Mouse (Mus musculus): ENCODE data around the gene Chchd1. TPM values are rescaled to one million over a fixed set of nuclear protein-coding genes. Genes with fewer than 3 reads are reported as not detected.

Chchd1 gene
- polyA plus RNA-seq, 1 experiment from 2014 or later, result 247 TPM

DNA sequence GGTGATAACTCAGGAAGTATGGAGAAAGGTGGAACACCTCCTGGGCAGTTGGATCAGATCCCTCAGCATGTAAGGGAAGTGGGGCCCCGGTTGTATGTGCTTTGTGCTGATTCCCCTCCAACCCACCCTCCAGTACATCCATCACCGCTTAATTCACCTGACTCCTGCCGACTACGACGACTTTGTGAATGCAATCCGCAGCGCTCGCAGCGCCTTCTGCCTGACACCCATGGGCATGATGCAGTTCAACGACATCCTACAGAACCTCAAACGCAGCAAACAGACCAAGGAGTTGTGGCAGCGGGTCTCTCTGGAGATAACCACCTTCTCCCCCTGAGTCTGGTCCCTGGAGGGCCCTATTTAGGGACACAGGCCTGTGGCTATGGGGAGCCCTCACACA is 20.2 kb downstream of the Chchd1 start:
- no peak for ATAC-seq (replicated peaks; ENCODE audit: low FRiP score)
- H3K27ac ChIP-seq (ENCODE audit: low read depth, low read length), result no peak overlapping the region
- WGBS, result 91% methylated on average over 12 of the region's 12 CpGs
- no peak overlapping the region for H3K4me3 ChIP-seq (ENCODE audit: low read depth, low read length)
- H3K9me3 ChIP-seq (ENCODE audit: control insufficient read depth, low read length), result no peaks in the 10 kb centered on the region
- DNase-seq (ENCODE audit: low spot score), result no peak
- peaks cover 61% of the 10 kb centered on the region for H3K36me3 ChIP-seq (ENCODE audit: control insufficient read depth, insufficient read depth, low read length)
- H3K4me2 ChIP-seq, result no peak overlapping the region
- H3K4me1 ChIP-seq (replicated peaks; ENCODE audit: control insufficient read depth, insufficient read depth, low read length), result peaks cover 18% of the 10 kb centered on the region
- no peaks in the 10 kb centered on the region for H3K27me3 ChIP-seq (replicated peaks; ENCODE audit: control insufficient read depth, insufficient read depth, low read length)
- no peak overlapping the region for H3K9ac ChIP-seq (ENCODE audit: low read depth, low read length)

DNA sequence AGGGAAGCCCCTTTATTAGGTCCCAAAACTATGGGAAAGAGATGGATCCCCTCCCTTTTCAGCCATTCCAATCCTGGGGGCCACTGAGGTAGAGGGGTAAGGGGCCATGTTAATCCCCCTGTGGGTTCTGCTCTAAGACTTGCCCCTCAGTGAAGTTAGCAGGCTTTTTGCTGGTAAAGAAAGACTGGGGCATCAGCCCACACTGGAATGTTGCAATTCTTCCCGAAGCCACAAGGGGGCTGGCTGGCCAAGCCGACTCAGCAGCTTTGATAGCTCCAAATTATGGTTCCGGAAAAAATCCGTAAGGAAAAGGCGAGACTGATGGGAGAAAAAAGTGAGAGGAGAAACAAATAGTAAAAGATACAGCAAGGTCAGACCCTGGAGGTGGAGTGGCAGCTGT is 21.2 kb downstream of the Chchd1 start:
- ATAC-seq (replicated peaks; ENCODE audit: low FRiP score) (no peak), DNase-seq (ENCODE audit: low spot score) (no peak)
- H3K9ac ChIP-seq (ENCODE audit: low read depth, low read length), result no peak overlapping the region
- 43% methylated on average over 5 of the region's 5 CpGs for WGBS
- H3K27ac ChIP-seq (ENCODE audit: low read depth, low read length), result no peak overlapping the region
- H3K27me3 ChIP-seq (replicated peaks; ENCODE audit: control insufficient read depth, insufficient read depth, low read length), result no peaks in the 10 kb centered on the region
- peaks cover 18% of the 10 kb centered on the region for H3K4me1 ChIP-seq (replicated peaks; ENCODE audit: control insufficient read depth, insufficient read depth, low read length)
- peaks cover 64% of the 10 kb centered on the region for H3K36me3 ChIP-seq (ENCODE audit: control insufficient read depth, insufficient read depth, low read length)
- H3K4me2 ChIP-seq, result no peak overlapping the region
- no peak overlapping the region for H3K4me3 ChIP-seq (ENCODE audit: low read depth, low read length)
- no peaks in the 10 kb centered on the region for H3K9me3 ChIP-seq (ENCODE audit: control insufficient read depth, low read length)

GRCm38 (mm10) chr14:20725660-20726339 is 23.0 kb downstream of the Chchd1 start:
- H3K9me3 ChIP-seq (ENCODE audit: control insufficient read depth, low read length), result no peaks in the 10 kb centered on the region
- H3K4me3 ChIP-seq (ENCODE audit: low read depth, low read length), result peak overlapping the region; percentile 4; the same call in 1 of the 2 replicates
- peak overlapping the region; percentile 55 for H3K4me2 ChIP-seq
- 45% methylated on average over 6 of the region's 6 CpGs for WGBS
- peaks cover 66% of the 10 kb centered on the region for H3K36me3 ChIP-seq (ENCODE audit: control insufficient read depth, insufficient read depth, low read length)
- DNase-seq (ENCODE audit: low spot score), result no peak
- peak overlapping the region; percentile 75 for H3K27ac ChIP-seq (ENCODE audit: low read depth, low read length)
- peaks cover 20% of the 10 kb centered on the region for H3K4me1 ChIP-seq (replicated peaks; ENCODE audit: control insufficient read depth, insufficient read depth, low read length)
- peak; percentile 87 for ATAC-seq (replicated peaks; ENCODE audit: low FRiP score)
- H3K9ac ChIP-seq (ENCODE audit: low read depth, low read length), result peak overlapping the region; percentile 39
- H3K27me3 ChIP-seq (replicated peaks; ENCODE audit: control insufficient read depth, insufficient read depth, low read length), result no peaks in the 10 kb centered on the region

DNA sequence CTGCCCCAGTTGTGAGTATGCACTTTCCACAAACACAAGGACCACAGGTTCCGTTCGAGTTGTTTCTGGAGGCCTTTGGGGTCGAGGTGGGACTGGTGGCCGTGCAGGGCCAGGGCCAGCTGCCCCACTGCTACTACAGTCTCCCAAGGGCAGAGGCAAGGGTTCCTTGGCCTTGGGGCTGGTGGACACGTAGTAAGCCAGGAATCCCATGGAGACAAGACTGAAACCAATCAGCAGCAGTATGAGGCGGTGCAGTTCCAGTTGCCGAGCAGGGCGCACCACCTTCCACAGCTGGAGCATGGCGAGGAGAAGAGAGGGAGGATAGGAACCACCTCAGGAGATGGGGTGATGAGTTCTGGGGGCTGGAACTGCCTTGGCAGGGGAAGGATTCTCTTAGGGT is 27.1 kb downstream of the Chchd1 start:
- DNase-seq (ENCODE audit: low spot score), result no peak
- no peak overlapping the region for H3K9ac ChIP-seq (ENCODE audit: low read depth, low read length)
- ATAC-seq (replicated peaks; ENCODE audit: low FRiP score), result no peak
- no peak overlapping the region for H3K4me2 ChIP-seq
- peaks cover 32% of the 10 kb centered on the region for H3K36me3 ChIP-seq (ENCODE audit: control insufficient read depth, insufficient read depth, low read length)
- WGBS, result 89% methylated on average over 9 of the region's 9 CpGs
- H3K9me3 ChIP-seq (ENCODE audit: control insufficient read depth, low read length), result no peaks in the 10 kb centered on the region
- H3K27me3 ChIP-seq (replicated peaks; ENCODE audit: control insufficient read depth, insufficient read depth, low read length), result no peaks in the 10 kb centered on the region
- H3K27ac ChIP-seq (ENCODE audit: low read depth, low read length), result no peak overlapping the region
- H3K4me3 ChIP-seq (ENCODE audit: low read depth, low read length), result no peak overlapping the region
- peaks cover 30% of the 10 kb centered on the region for H3K4me1 ChIP-seq (replicated peaks; ENCODE audit: control insufficient read depth, insufficient read depth, low read length)

DNA sequence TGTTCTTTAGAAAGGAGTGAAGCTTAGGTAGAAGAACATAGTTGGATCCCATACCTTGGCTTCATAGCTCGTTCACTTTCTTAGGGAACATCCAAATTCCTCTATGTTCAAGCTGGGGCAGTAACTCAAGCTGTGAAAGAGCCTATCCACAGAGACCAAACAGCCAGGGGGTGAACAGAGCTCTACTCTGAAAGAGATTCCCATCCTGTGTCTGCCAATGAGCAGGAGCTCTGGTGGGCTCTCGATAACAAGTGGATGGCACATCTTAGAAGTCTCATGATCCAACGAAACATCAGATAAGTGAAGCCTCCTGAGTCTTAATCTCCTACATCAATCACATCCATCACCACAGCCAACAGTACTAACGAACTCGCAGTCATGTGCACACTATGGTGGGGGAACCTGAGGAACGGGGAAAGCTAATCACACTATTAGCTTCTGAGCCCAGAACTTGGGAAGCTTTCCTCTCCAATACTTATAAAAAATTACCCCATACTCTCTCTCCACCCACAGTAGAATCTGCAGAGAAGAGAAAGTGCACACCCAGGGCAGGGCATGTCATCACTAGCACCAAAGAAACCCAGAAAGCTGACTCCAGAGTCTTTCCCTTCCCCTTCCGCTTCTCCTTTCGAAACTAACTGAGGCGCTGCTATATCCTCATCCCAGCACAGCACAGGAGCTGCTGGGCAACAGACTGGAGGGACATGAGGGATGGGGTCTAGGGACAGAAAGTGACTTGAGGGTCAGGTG is 28.2 kb downstream of the Chchd1 start:
- peaks cover 30% of the 10 kb centered on the region for H3K4me1 ChIP-seq (replicated peaks; ENCODE audit: control insufficient read depth, insufficient read depth, low read length)
- peak overlapping the region; percentile 13; the same call in 1 of the 2 replicates for H3K4me2 ChIP-seq
- ATAC-seq (replicated peaks; ENCODE audit: low FRiP score) (no peak), DNase-seq (ENCODE audit: low spot score) (no peak)
- 0 out of 2 replicates have a peak overlapping the region, but pooled peaks have one; percentile 19 for H3K27ac ChIP-seq (ENCODE audit: low read depth, low read length)
- WGBS, result 81% methylated on average over 9 of the region's 9 CpGs
- H3K27me3 ChIP-seq (replicated peaks; ENCODE audit: control insufficient read depth, insufficient read depth, low read length), result no peaks in the 10 kb centered on the region
- no peaks in the 10 kb centered on the region for H3K9me3 ChIP-seq (ENCODE audit: control insufficient read depth, low read length)
- peaks cover 33% of the 10 kb centered on the region for H3K36me3 ChIP-seq (ENCODE audit: control insufficient read depth, insufficient read depth, low read length)
- no peak overlapping the region for H3K9ac ChIP-seq (ENCODE audit: low read depth, low read length)
- no peak overlapping the region for H3K4me3 ChIP-seq (ENCODE audit: low read depth, low read length)

DNA sequence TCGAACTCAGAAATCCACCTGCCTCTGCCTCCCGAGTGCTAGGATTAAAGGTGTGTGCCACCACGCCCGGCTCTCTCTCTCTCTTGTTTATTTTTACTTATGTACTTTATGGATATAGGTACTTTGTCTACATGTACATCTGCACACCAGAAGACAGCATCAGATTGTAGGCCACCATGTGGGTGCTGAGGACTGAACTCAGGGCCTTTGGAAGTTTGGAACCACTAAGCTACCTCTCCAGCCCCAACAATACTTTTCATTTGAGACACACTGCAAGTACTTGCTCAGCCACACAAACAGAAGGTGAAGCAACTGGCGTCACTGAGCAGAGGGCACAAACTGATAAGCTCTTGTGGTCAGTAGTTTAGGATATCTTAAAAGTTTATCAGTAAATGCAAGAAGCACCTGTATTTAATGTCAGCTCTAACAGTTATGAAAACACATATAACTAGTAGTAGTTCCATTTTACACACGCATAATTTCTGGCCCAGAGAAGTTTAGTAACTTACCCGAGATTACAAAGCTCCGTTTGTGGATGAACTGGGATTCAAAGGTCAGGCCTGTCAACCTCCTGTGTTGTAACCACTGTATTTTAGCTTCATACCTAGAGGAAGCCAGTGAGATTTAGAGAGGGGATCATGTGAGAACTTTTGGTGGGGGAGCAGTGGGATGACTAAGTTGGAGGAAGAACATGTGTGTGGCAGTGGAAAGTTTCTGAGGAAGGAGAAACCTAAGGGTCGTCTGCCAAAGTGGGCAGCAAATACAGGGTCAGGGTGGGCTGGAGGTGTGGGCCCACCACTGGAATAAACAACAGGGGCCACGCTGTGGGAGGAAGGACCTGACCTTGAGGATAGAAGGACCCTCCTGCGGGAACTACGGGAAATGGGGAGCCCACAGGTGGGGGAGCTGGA is 30.5 kb downstream of the Chchd1 start:
- WGBS, result 30% methylated on average over 12 of the region's 12 CpGs
- Histone ChIP-seq H3K4me2 (peak overlapping the region; percentile 96), H3K36me3 (ENCODE audit: control insufficient read depth, insufficient read depth, low read length) (peaks cover 23% of the 10 kb centered on the region), H3K27me3 (replicated peaks; ENCODE audit: control insufficient read depth, insufficient read depth, low read length) (no peaks in the 10 kb centered on the region), H3K9me3 (ENCODE audit: control insufficient read depth, low read length) (no peaks in the 10 kb centered on the region), H3K9ac (ENCODE audit: low read depth, low read length) (peak overlapping the region; percentile 97), H3K27ac (ENCODE audit: low read depth, low read length) (peak overlapping the region; percentile 97), H3K4me1 (replicated peaks; ENCODE audit: control insufficient read depth, insufficient read depth, low read length) (peaks cover 33% of the 10 kb centered on the region), H3K4me3 (ENCODE audit: low read depth, low read length) (peak overlapping the region; percentile 95)
- peak; percentile 56 for ATAC-seq (replicated peaks; ENCODE audit: low FRiP score)
- DNase-seq (ENCODE audit: low spot score), result peak; percentile 57

DNA sequence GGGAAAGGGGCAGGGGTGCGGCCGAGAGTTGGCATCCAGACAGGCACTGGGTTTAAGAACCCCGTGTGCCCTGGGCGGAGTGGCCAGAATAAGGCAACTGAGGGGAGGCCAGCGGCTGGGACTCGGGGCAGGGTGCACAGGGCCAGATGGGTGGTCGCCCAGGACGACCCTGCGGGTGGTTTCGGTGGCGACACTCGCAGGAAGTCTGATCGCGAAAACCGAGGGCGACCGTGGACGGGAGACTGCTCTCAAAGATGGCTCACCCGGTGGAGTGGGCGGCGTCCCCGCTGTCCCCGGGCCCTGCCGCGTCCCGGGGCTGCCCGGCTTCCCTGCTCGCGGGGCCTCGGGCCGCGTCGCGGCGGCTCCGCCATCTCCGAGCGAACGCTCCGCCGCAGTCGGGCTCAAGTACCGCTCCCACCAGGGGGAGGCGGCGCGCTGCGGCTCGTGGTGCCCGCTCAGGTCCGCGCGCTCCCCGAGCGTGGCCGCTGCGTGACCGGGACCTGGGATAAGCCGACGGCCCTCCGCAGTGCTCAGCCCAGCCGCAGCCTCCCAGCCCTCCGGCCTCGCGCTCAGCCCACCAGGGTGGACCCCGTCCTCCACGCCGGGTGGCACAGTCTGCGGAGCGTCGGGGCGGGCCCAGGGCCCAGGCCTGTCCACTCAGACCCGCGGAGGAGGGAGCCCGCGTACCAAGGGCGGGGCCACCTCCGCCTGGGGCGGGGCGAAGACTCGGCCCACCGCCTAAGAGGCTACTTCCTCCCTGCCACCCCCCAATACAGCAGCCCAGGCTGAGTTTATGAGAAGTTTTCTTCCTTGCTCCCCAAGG is 31.4 kb downstream of the Chchd1 start, which contains the start of gene Ndst2:
Gene Ndst2, minus strand, starts transcription at position 611 of the 823 bp plus-strand sequence.
- Histone ChIP-seq H3K9ac (ENCODE audit: low read depth, low read length) (peak within 1 kb of the TSS; percentile 97), H3K4me1 (replicated peaks; ENCODE audit: control insufficient read depth, insufficient read depth, low read length) (peaks cover 33% of the 10 kb centered on the region), H3K36me3 (ENCODE audit: control insufficient read depth, insufficient read depth, low read length) (peaks cover 20% of the 10 kb centered on the region), H3K27ac (ENCODE audit: low read depth, low read length) (peak within 1 kb of the TSS; percentile 97), H3K4me3 (ENCODE audit: low read depth, low read length) (peak within 1 kb of the TSS; percentile 95), H3K9me3 (ENCODE audit: control insufficient read depth, low read length) (no peaks in the 10 kb centered on the region), H3K27me3 (replicated peaks; ENCODE audit: control insufficient read depth, insufficient read depth, low read length) (no peaks in the 10 kb centered on the region), H3K4me2 (peak within 1 kb of the TSS; percentile 96)
- peak; percentile 94 for ATAC-seq (replicated peaks; ENCODE audit: low FRiP score)
- under 1% methylated on average over 80 of the region's 81 CpGs for WGBS
- peak; percentile 93 for DNase-seq (ENCODE audit: low spot score)
